Mouse (Mus musculus) mesoderm, embryonic 11.5 days (tissue): ENCODE measurements around the gene Gtf2a2.

Experiments
- DNase-seq: peaks from one replicate; pipeline ENCODE4 v3.0.0-alpha.2; 2012; ENCODE audit warnings: low read depth, low spot score

Gtf2a2 gene

GRCm38 (mm10) chr9:70012408-70012901, at the start of gene Gtf2a2:
Gene Gtf2a2 (plus strand): TSS chr9:70012550.
- DNase-seq, result peak; percentile 93

GRCm38 (mm10) chr9:69964370-69964769, 48.0 kb upstream of the Gtf2a2 start:
- no peak for DNase-seq

- no peak for DNase-seq
These were observed 26.8 kb upstream of the Gtf2a2 start for GRCm38 (mm10) chr9:69985526-69985925.

GRCm38 (mm10) chr9:69986063-69986462, 26.3 kb upstream of the Gtf2a2 start:
- no peak for DNase-seq

GRCm38 (mm10) chr9:69986571-69986970, 25.8 kb upstream of the Gtf2a2 start:
- DNase-seq, result no peak

- DNase-seq, result peak; percentile 65
These were observed 24.8 kb upstream of the Gtf2a2 start for GRCm38 (mm10) chr9:69987579-69987978.

- DNase-seq, result no peak
These were observed 23.5 kb upstream of the Gtf2a2 start for GRCm38 (mm10) chr9:69988706-69989302.

GRCm38 (mm10) chr9:69989303-69990121, 22.8 kb upstream of the Gtf2a2 start, which contains the start of gene Bnip2:
Gene Bnip2 (plus strand): TSS chr9:69989466.
- DNase-seq, result peak; percentile 95

GRCm38 (mm10) chr9:69990346-69990745, 22.0 kb upstream of the Gtf2a2 start:
- peak; percentile 19 for DNase-seq

- no peak for DNase-seq
These were observed 19.5 kb upstream of the Gtf2a2 start for GRCm38 (mm10) chr9:69992841-69993277.

- no peak for DNase-seq
These were observed 18.9 kb upstream of the Gtf2a2 start for GRCm38 (mm10) chr9:69993479-69993878.

- no peak for DNase-seq
These were observed 17.8 kb upstream of the Gtf2a2 start for GRCm38 (mm10) chr9:69994547-69994946.

GRCm38 (mm10) chr9:69999318-69999717, 13.0 kb upstream of the Gtf2a2 start:
- no peak for DNase-seq

- no peak for DNase-seq
These were observed 8.8 kb upstream of the Gtf2a2 start for GRCm38 (mm10) chr9:70003516-70003915.

GRCm38 (mm10) chr9:70006984-70007383, 5.4 kb upstream of the Gtf2a2 start:
- no peak for DNase-seq

GRCm38 (mm10) chr9:70007506-70008248, 4.7 kb upstream of the Gtf2a2 start:
- no peak for DNase-seq

GRCm38 (mm10) chr9:70009754-70010304, 2.5 kb upstream of the Gtf2a2 start:
- no peak for DNase-seq

- no peak for DNase-seq
These were observed 1.4 kb upstream of the Gtf2a2 start for GRCm38 (mm10) chr9:70010781-70011473.

GRCm38 (mm10) chr9:70011537-70012407, 578 bp upstream of the Gtf2a2 start:
- no peak for DNase-seq

GRCm38 (mm10) chr9:70015632-70016031, 3.3 kb downstream of the Gtf2a2 start:
- no peak for DNase-seq
